Mouse (Mus musculus) cerebellum, adult 2 months (tissue): ENCODE measurements around the gene Isx. TPM values are rescaled to one million over a fixed set of nuclear protein-coding genes. Genes with fewer than 3 reads are reported as not detected.

Experiments used
- DNase-seq, 2 experiments: peaks; one replicate each; pipeline ENCODE4 v3.0.0; 2021
- H3K27ac ChIP-seq: fragments of 200-500 bp; 2 replicates; pipeline ENCODE4 v1.5.1; 2012; ENCODE audit warnings: low read length, control low read depth, inconsistent platforms; ENCODE audit not compliant: insufficient read depth
- H3K27me3 ChIP-seq: fragments of 200-500 bp; 2 replicates; pipeline ENCODE4 v1.6.1; 2012; ENCODE audit warnings: inconsistent platforms, mild to moderate bottlenecking, low read length, moderate library complexity; ENCODE audit not compliant: control insufficient read depth, insufficient read depth
- H3K4me1 ChIP-seq: fragments of 200-500 bp; 2 replicates; pipeline ENCODE4 v1.6.1; 2011; ENCODE audit warnings: low read length; ENCODE audit not compliant: control insufficient read depth, insufficient read depth
- H3K4me3 ChIP-seq: fragments of 200-500 bp; replicated peaks from 2 replicates; pipeline ENCODE3; 2011; ENCODE audit warnings: mild to moderate bottlenecking, low read depth, low read length, control low read depth; ENCODE audit not compliant: insufficient read depth
- CTCF ChIP-seq: fragments of 200-500 bp; IDR thresholded peaks from 2 replicates; pipeline ENCODE4 v1.5.1; 2011; ENCODE audit warnings: low read depth, mild to moderate bottlenecking, control low read depth, low read length, moderate library complexity, borderline replicate concordance; ENCODE audit not compliant: insufficient read depth
- POLR2A ChIP-seq: fragments of 200-500 bp; IDR thresholded peaks from 2 replicates; pipeline ENCODE4 v1.6.1; 2011; ENCODE audit warnings: low read length, control low read depth, borderline replicate concordance; ENCODE audit not compliant: insufficient read depth
- WGBS: fragments of 180-500 bp; shearing (Covaris S2); methylation state at CpG from one replicate; pipeline ENCODE4 v1.1.7; 2018; 5-methylcytosine and 5-hydroxymethylcytosine counted together
- polyA plus RNA-seq: library from polyadenylated mRNA; depleted of rRNA; stranded (reverse); fragments of >200 nt; gene quantifications from 2 replicates; pipeline ENCODE4 v1.2.3, GENCODE M21; 2012

The Isx gene
- polyA plus RNA-seq, 1 experiment: not detected

DNA sequence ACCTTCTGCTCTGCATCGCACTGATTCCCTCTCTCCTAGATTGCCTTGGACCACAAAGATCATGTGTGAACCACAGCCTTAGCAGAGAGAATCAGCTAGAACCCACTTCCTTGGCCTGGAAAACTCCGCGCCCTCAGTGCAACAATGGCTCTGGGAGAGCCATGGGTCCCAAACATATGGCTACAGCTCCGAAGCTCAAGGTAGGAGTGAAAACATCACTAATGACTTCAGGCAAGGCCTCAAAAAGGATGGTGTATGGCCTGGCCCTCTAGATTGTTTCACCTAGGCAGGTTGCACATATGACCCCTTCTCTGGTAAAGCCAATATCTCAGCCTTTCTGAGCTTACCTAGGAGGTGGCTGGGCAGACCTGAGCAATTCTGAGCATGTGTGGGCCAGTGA lies 18.2 kb upstream of the Isx start:
- Histone ChIP-seq H3K4me3 (no peak overlapping the region), H3K27me3 (no peaks in the 10 kb centered on the region), H3K4me1 (no peaks in the 10 kb centered on the region; the same call in 1 of the 2 replicates), H3K27ac (no peak overlapping the region)
- WGBS: 73% methylated on average over 4 of the region's 4 CpGs
- no peak for DNase-seq
- no peak for TF ChIP-seq CTCF
- TF ChIP-seq POLR2A: no peak

GRCm38 (mm10) chr8:74855341-74855740 lies 17.6 kb upstream of the Isx start:
- DNase-seq: no peak
- H3K4me1 ChIP-seq: no peaks in the 10 kb centered on the region; the same call in 1 of the 2 replicates
- no peak overlapping the region for H3K4me3 ChIP-seq
- H3K27me3 ChIP-seq: no peaks in the 10 kb centered on the region
- no peak overlapping the region for H3K27ac ChIP-seq
- TF ChIP-seq POLR2A (no peak), CTCF (no peak)
- WGBS: 40% methylated on average over 3 of the region's 3 CpGs

GRCm38 (mm10) chr8:74859241-74859640 lies 13.7 kb upstream of the Isx start:
- DNase-seq: no peak
- no peak overlapping the region for H3K27ac ChIP-seq
- H3K4me3 ChIP-seq: no peak overlapping the region
- WGBS: 97% methylated on average over 4 of the region's 4 CpGs
- H3K4me1 ChIP-seq: no peaks in the 10 kb centered on the region; the same call in 1 of the 2 replicates
- H3K27me3 ChIP-seq: no peaks in the 10 kb centered on the region
- TF ChIP-seq CTCF: no peak
- TF ChIP-seq POLR2A: no peak

- TF ChIP-seq POLR2A: no peak
- no peak for TF ChIP-seq CTCF
- 47% methylated on average over 6 of the region's 6 CpGs for WGBS
These were observed 12.5 kb upstream of the Isx start for GRCm38 (mm10) chr8:74860449-74860848.

DNA sequence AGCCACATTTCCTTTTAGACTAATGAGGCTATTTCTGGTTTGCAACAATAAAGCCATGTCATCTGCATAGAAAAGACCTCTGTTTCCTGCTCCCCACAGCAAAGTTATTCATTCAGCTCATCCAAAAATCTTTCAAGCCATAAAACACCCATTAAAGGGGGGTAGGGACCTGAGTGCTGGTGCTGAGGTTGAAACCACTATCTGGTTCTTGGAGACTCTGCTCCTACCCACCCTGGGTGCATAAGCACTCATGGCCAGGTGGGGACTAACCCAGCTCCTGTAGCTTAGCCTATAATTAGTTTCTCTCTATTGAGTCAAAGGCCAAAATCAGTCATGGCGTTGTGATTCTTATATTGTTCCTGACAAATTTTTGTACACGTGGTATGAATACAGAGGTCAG lies 10.4 kb upstream of the Isx start:
- Histone ChIP-seq H3K4me3 (no peak overlapping the region), H3K27ac (no peak overlapping the region), H3K4me1 (no peaks in the 10 kb centered on the region), H3K27me3 (no peaks in the 10 kb centered on the region)
- 74% methylated on average over 2 of the region's 2 CpGs for WGBS
- no peak for TF ChIP-seq CTCF
- TF ChIP-seq POLR2A: no peak
- DNase-seq: no peak

More at GRCm38 (mm10) chr8:74860449-74860848, 12.5 kb upstream of the Isx start:
- Histone ChIP-seq H3K4me1 (no peaks in the 10 kb centered on the region), H3K27ac (no peak overlapping the region), H3K27me3 (no peaks in the 10 kb centered on the region), H3K4me3 (no peak overlapping the region)
- no peak for DNase-seq

DNA sequence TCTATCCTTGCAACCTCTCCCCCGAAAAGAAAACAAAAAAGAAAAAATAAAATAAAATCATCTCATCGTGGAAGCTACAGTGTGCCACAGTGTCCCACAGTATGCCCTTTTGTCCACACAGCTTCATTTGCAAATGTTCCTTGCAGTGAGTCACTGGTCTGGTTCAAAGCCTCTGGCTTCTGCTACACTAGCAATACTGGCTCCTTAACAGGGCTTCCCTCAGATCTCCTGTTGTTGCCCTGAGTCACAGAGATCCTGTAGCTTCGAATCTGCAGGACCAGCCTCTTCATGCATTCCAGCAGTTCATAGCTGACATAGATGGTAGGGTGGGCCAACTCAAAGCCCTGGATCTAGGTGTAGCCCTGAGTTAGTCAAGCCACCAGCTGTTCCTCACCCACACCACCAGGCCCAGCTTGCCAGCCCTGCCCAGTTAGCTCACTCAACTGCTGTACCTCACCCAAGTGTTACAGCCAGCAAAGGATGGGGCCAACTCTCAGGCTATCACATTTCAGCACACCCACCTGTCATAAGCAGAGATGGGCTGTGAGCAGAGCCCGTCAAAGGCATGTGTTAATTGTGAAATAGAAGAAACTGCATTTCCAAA lies 2.5 kb upstream of the Isx start:
- no peak overlapping the region for H3K4me3 ChIP-seq

DNA sequence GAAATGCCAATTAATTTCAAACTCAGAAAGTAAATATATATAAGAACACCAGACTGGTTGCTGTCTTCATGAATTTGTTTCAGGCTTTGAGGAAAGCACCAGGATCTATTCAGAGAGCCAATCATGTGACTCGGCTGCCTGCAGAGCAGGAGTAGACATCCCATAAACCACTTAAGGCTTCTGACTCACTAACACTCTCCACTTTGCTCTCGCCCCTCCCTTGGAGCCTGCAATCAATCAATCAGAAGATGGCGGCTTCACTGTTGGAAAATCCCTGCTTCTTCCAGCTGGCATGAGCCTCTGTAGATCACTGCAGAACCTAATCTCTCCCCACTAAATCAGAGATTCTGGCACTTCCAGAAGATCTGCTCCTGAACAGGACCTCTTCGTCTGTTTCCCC lies 1.3 kb upstream of the Isx start:
- Histone ChIP-seq H3K27ac (no peak overlapping the region), H3K4me3 (no peak overlapping the region), H3K4me1 (no peaks in the 10 kb centered on the region), H3K27me3 (no peaks in the 10 kb centered on the region)
- DNase-seq: no peak
- TF ChIP-seq POLR2A (no peak), CTCF (no peak)
- 61% methylated on average over 4 of the region's 4 CpGs for WGBS

More for the DNA sequence above, 2.5 kb upstream of the Isx start:
- 72% methylated on average over 4 of the region's 4 CpGs for WGBS
- no peak overlapping the region for H3K27ac ChIP-seq
- no peaks in the 10 kb centered on the region for H3K27me3 ChIP-seq
- TF ChIP-seq CTCF: no peak
- TF ChIP-seq POLR2A: no peak
- no peaks in the 10 kb centered on the region for H3K4me1 ChIP-seq
- no peak for DNase-seq

DNA sequence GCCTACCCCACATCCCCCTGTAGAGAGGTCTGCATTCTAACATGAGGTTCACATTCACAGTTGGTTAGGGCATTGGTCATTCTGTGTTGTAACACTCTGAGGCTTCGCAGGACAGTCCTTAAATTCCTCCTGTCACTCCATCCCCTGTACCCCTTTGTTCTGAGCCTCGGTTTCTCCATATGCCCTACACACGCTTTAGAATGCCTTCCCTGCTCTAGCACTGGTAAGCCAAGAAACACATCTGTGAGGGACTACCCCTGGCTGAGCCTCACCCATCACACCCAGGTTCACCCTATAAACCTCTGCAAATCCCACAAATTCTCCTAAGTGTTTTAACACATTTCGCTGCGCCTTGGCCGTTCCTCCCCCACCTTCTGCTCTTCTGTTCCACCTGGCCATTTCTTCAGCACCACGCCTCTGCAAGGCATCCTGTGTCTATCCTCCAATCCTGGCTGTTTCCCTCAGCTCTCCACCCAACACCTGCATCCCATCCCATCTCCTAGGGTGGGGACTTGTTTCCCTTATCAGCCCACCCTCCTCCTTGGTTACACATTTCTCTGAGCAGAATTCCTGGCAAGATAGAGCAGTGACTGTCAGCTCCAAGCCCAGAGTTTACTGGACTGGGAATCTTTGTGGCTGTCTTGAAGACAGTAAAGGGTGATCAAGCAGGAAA lies 686 bp upstream of the Isx start:
- Histone ChIP-seq H3K4me3 (no peak overlapping the region), H3K27ac (no peak overlapping the region), H3K4me1 (no peaks in the 10 kb centered on the region), H3K27me3 (no peaks in the 10 kb centered on the region)
- no peak for DNase-seq
- 94% methylated on average over 7 of the region's 7 CpGs for WGBS
- TF ChIP-seq POLR2A: no peak
- TF ChIP-seq CTCF: no peak
